Mouse (Mus musculus) left cerebral cortex, postnatal 10 days (tissue): Measurements from ENCODE around the gene Whamm. TPM values are rescaled to one million over a fixed set of nuclear protein-coding genes. Genes with fewer than 3 reads are reported as not detected.

ENCODE experiments used
- DNase-seq, 2 experiments: peaks; one replicate each; pipeline ENCODE4 v3.0.0; 2021 to 2022; ENCODE audit warnings: low spot score in 2 of 2, mixed read lengths in 1 of 2; ENCODE audit errors: extremely low spot score in 1 of 2
- intact Hi-C: fragments of 180-260 bp; cut with DNase I; formaldehyde crosslinking; loops from one replicate; pipeline ENCODE4 v1.15.1; 2025
- total RNA-seq, 2 experiments: library from RNA; stranded (reverse); gene quantifications; 2 replicates each; pipeline ENCODE4 v1.2.3; 2021

The Whamm gene
- total RNA-seq, 2 experiments from 2014 or later = 15.5 to 17.4 TPM

DNA sequence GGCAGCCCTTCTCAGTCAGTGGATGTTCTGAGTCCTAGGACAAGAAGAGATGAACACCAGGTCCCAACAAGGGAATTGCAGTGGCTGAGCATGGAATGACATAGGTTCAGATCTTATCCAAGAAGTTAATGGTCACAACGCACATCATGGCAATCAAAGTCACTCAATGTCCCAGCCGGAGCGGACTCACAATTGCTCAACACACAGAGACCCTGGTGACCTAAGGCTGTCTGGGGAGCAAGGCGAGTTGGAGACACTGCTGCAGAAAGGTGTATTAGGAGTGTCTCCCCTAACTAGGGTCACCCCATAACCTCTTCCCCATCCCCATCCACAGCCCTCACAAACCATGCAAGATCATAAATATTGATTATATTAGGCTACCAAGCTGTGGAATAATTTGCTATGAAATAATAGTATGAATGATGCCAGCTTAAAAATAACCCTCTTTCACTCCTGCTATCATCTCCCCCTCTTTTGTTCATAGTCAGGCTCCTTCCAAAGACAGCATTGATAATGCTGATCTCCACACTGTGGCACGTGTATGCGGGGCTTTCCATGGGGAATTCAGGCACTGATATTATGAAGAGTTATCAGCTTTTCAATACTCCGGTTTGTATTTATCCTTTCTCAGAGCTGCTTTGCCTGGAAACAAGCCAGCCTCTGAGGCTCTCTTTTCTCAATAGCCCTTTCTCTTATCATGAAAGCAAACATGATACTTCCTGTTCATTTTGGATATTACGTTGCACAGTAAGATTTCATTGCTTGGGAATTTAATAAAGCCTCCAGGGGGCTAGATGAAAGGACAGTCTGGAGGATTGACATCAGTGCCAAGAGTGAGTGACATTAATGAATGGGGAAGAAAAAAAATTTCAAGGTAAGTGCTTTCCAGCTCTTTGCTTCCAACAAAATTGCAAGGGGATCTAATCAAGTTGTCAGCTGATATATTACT, 10.7 kb upstream of the Whamm start:
- intact Hi-C loops = no loop called here
- no peak for DNase-seq

DNA sequence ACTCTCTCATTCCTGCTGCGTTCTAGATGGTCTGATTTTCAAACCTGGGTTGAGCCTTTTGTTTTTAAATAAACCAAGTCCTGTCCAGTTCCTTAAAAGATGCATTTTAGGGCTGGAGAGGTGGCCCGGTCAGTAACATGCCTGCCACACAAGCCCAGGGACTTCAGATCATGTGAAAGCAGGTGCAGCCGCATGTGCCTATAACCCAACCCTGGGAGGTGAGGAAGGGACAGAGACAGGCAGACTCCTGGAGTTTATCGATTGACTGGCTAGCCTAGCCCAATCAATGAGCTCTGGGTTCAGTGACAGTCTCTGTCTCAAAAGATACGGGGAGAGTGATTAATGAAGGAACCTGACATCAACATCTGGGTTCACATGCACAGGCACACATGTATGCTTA, 9.9 kb upstream of the Whamm start:
- DNase-seq = no peak
- intact Hi-C loops = no loop called here

DNA sequence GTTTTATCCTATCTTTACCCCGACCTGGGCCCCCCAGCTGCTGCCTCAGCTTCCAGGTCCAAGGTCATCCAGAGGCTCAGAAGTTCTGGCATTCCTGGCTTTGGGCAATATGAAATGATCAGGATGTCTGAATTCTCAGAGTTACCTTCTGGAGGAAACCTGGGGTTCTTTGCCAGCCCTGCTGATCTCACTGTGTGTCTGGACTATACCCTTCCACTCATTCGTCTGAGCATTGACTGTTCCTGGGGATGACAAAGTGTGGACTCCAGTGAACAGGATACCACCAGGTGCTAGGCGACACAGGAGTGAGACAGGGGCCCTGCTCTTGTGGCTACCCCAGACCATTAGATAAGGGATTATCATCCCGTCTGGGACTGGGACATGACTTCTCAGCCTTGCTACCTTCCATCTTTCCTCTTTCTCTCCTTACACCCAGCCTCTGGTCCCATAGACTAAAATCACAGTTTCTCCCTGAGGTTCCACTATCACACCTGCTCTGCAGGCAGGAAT, 7.5 kb upstream of the Whamm start:
- DNase-seq = no peak
- intact Hi-C loops = no loop called here

DNA sequence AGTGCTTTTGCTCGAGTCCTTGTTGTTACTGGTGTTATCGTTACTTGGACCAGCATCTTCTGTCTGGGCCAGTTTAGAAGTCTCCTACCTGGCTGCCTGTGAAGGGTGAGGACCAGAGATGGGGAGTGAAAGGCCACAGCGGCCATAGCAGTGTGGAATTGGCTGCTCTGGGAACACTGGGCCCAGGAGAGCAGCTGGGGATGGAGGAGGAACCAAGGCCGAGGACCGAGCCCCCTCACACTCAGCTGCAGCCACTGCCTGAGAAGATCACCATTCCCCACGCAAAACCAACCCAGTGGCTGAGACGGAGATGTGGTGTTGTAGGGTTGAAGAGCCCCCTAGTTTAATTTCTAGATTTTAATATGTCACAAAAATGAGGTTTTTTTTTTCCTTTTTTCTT, 6.3 kb upstream of the Whamm start:
- no peak for DNase-seq
- intact Hi-C loops = no loop called here

DNA sequence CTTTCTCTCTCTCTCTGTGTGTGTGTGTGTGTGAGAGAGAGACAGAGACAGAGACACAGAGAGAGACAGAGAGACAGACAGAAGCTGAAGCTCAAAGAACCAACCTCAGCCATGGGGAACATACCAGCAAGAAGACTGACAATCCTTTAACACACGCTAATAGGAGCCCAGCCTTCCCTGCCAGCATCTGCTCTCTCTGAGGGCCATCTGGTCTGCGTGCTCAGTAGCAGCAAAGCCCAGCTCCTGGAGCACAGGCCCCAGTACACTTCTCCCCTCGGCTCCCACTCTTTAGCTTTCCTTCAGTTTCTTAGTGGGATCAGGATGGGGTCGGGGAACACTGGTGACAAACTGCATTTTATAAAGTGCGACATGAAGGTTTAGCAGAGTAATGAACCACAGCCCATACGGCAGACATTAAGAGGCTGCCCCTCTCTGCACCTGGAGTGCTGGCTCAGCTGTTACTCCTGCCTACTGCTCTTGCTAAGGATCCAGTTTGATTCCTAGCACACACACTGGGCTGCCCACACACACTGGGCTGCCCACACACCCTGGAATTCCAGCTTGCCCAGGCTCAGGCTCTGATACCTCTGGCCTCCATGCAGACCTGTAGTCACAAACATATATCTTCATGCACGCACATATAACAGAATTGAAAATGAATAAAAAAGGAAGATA, 5.5 kb upstream of the Whamm start:
- intact Hi-C loops = no loop called here
- no peak for DNase-seq

DNA sequence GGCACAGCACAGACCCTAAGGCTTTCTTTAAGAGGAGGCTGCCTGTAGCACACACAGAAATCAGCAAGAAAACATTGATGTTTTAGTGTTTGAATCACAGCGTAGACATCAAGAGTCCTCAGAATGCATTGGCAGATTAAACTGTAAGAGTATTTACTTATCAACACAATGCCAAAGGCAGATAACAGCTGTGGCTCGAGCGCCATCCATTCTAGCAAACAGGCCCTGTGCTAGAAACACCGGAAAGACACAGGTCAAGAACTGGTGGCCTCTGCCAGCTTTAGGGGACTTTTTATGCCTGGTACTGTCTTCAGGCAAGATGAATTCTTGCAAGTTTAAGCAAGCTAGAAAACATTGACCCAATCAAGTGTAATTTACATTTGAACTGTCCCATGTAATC, 4.7 kb upstream of the Whamm start:
- intact Hi-C loops = no loop called here

DNA sequence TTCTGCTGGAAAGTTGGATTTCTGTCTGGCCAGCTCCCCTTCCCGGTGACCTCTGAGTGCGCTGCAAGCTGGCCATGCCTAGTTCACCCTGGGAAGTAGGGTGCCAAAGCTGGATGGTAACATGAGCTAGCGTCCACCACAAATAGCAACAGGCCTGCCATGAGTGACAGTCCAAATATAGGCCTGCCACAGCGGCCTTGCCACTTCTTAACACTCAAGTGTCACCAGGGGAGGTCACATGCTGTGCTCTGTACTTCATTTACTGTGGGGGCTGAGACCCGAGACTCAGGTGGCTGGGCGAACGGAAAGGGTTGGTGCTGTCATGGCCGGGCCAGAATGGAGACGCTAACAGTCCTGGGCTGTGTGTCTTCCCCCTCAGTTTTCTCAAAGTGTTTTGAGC, 4.2 kb upstream of the Whamm start, which contains the start of gene Fsd2:
Fsd2 (minus strand) TSS at position 53 of the 400 bp plus-strand sequence.
- no peak for DNase-seq
- intact Hi-C loops = no loop called here

More for the DNA sequence above, 4.7 kb upstream of the Whamm start:
- no peak for DNase-seq

DNA sequence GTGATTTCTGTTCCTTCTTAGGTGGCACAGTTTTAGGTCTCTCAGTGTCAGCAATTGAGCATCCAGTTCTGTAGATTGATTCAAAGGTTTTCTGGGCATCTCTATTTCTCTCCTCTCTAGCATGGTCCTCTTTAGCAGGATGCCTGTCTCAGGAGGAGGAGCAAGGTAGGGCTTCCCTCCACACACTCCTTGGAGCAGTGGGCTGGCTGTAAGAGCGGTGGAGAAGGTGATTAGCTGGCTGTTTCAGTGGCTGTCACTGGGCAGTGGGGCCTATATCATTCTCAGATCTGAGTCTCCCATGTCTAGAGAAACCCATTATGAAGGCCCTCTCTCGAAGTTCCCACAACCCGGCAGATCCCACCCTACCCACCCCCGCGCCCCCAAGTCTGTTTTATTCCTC, 3.7 kb upstream of the Whamm start:
- DNase-seq = no peak
- intact Hi-C loops = no loop called here

DNA sequence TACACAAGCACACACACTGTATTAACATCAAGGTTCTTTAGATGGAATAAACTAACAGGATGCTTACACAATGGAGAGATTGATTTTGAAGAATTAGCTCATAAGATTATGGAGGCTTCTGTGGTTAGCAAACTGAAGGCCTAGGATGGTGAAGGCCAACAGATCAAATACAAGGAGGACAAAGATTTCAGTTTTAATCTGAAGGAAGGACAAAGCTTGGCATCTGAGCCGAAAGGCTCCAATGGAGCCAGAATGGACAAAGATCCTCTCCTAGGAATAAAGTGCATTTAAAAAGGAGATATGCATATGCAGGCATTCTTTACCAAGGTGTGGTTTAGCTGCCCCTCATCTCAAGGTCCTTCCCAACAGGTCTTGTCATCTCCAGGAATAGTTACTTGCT, 1.2 kb upstream of the Whamm start:
- intact Hi-C loops = loop anchor here (5.0 to 10.0 kb wide), 4 partner anchors 93 to 223 kb away; partner anchors contain the start of genes Cpeb1, Ramac and Rps17
- no peak for DNase-seq

DNA sequence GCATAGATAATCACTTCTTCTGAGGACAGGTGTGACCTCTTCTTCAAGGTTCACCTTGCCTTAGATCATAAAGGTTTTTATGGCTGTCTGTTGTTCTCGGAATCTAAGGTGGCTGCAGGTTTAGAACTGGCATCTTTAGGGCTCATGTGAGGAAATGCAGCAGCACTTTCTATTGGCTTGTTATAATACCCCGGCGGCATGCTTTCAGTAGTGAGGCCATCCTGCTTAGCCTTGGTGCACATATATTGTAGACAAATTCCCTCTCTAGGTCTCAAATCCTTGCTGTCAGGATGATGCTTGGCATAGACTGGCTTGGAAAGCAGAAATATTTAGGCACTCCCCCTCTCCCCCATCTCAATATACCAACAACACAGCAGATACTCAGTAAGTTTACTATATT, 795 bp upstream of the Whamm start:
- intact Hi-C loops = loop anchor here (5.0 to 10.0 kb wide), 4 partner anchors 93 to 223 kb away; partner anchors contain the start of genes Cpeb1, Ramac and Rps17

DNA sequence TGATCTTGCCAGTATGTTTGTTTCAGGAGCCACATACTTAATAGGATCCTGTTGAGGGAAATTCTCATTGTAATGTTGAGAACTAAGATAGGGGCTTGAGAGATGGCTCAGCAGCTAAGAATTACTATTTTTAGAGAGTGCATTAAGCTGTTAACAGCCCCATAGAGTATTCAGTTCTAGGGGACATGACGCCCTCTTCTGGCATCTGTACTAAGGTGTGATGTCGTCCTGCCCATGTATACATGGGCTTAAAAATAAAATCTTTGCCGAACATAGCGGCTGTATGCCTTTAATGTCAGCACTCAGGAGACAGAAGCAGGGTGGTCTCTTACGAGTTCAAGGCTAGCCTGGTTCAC, 336 bp upstream of the Whamm start:
- DNase-seq = no peak
- intact Hi-C loops = loop anchor here (5.0 to 10.0 kb wide), 4 partner anchors 93 to 223 kb away; partner anchors contain the start of genes Cpeb1, Ramac and Rps17

More for the DNA sequence above, 795 bp upstream of the Whamm start:
- no peak for DNase-seq

DNA sequence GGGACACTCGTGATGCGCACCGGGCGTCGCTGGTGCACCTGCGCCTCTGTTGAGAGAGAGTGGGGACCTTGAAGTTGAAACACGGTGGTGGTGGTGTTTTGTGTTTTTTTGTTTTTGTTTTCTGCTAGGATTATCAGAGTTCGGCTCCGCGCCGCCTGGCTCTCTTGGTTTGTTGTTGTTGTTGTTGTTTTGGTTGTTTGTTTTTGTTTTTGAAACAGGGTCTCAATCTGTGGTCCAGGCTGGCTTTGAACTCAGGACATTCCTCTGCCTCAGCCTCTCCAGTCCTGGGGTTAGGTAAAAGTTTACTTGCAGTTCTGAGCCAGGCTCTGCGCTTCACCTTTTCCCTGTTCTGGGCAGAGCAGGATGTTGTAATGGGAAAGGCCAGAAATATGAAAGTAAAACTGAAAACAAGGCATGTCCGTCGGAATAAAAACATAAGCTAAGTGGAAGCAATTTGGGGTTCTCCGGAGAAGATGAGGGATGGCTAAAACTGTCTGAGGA, 925 bp downstream of the Whamm start:
- DNase-seq = no peak
- intact Hi-C loops = loop anchor here (5.0 to 10.0 kb wide), 4 partner anchors 95 to 225 kb away; partner anchors contain the start of genes Cpeb1, Ramac and Rps17

DNA sequence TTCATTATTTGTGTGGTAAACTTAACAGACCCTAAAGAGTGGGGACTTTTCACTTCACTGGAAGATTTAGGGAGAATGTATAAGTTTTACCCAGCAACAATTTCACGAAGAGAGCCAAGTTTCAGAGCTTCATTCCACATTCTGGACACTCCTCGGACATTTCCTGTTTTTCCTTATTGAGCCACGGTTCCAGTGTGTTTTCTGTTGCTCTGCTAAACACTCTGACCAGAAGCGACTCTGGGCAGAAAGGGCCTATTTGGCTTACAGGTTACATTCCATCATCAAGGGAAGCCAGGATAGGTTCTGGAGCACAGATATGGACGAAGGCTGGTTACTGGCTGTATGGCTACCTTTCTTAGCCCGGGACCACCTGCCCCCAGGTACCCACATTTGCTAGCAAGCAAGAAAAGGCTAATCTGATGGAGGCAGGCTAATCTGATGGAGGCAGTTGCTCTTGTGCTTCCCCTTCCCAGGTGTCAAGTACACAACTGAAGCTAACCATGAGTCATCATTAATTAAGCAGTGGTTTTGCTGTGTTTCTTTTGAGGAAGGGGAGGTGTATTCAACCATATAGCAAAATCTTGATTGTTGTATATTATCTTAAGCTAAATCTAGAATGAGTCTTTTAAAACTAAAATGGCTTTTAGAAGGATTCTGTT, 1.7 kb downstream of the Whamm start:
- intact Hi-C loops = loop anchor here (5.0 to 10.0 kb wide), 4 partner anchors 95 to 225 kb away; partner anchors contain the start of genes Cpeb1, Ramac and Rps17
- DNase-seq = no peak

DNA sequence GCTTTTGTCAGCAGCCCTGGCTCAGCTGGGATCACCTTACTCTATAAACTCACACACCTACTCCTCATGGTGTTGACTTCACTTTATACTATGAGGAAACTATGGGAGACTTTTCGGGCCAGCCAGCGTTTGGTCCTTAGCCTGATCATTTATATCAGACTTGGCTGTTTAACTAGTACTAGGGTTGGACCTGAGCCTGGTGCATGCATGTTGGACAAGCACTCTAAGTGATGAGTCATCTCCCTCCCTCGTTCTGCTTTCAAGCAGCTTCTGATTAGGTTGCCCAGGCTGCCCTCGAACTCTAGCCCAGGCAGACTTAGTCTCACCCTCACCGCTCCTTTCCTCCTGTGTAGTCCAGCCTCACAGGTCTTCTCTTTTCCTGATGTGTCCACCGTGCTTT, 2.3 kb downstream of the Whamm start:
- DNase-seq = no peak
- intact Hi-C loops = loop anchor here (5.0 to 10.0 kb wide), 4 partner anchors 96 to 226 kb away; partner anchors contain the start of genes Cpeb1, Ramac and Rps17

DNA sequence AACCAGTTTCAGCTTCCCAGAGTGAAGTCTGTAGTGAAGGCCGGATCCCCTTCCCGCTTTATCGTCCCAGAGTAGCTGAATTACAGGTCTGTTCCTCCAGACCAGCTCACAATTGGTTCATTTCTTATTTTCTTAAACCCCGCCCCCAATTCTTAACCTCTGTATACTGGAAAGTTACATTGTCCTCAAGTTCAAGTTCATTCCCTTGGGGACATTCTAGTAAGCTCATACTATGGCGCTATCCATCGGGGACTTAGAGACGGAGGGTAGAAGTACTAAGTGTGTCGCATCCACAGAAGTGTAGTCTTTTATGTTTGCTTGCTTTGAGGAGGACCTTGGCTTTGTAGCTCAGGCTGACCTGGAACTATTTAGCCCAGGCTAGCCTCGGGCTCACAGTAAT, 2.8 kb downstream of the Whamm start:
- intact Hi-C loops = loop anchor here (5.0 to 10.0 kb wide), 4 partner anchors 97 to 227 kb away; partner anchors contain the start of genes Cpeb1, Ramac and Rps17
- DNase-seq = no peak

DNA sequence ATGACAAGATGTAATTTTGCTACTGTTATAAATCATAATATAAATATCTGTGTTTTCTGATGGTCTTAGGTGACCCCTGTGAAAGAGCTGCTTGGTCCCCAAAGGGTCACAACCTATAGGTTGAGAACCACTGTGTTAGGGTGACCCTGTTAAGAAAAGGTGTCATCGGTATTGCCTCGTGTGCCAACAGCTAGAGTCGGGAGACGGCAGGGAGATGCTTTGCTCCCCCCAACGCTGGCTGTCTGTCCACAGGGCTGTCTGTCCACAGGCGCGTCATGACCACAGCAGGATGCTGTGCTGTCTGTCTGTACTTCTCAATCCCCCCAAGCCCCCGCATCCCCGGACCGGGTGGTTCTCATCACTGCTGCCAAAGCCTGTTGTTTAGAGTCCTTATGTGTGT, 4.5 kb downstream of the Whamm start:
- no peak for DNase-seq
- intact Hi-C loops = loop anchor here (10.0 kb wide), 2 partner anchors 121 to 189 kb away; partner anchors contain the start of genes Cpeb1 and Ramac

DNA sequence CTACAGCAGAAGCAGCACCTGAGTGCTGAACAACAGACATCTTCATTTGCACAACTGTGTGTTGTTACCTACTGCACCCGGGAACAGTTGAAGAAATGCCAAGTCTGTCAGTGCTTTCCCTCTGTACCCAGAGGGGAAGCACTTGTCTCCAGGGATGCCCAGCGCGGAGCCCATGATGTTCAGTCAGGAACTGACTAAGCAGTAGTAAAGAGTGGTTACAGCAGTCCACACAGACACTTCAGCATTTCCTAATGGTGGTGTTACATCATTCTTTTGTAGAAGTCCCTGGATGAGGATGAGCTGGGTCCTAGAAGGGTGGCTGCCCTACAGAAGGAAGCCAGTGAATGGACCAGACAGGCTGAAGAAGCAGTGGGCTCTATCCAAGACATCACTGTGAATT, 6.8 kb downstream of the Whamm start:
- intact Hi-C loops = loop anchor here (10.0 kb wide), 2 partner anchors 123 to 187 kb away; partner anchors contain the start of genes Cpeb1 and Ramac
- no peak for DNase-seq

DNA sequence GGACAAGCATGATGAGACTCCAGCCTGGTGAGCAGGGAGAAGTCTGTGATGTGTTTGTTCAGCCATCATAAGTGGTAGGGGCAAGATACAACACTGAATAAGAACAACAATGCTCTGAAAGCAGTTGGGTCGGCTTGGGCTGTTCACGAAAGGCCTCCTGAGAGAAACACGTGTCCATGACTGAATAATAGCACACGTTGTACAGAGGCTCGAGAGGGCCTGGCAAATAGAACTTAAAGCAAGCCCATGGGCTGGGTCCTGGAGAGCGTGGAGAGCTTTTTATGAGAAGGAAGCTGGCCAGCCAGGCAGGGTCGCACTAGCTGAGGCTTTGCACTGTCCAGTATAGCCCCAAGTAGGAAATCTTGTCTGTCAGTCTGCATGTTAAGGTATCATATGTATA, 7.3 kb downstream of the Whamm start:
- intact Hi-C loops = loop anchor here (10.0 kb wide), 2 partner anchors 124 to 186 kb away; partner anchors contain the start of genes Cpeb1 and Ramac
- DNase-seq = no peak
